Mouse (Mus musculus) lung, embryonic 15.5 days (tissue): ENCODE results near the gene Vps9d1. TPM values are rescaled to one million over a fixed set of nuclear protein-coding genes. Genes with fewer than 3 reads are reported as not detected.
A peak's percentile ranks its signal among the peaks of the same experiment; 100 is the strongest.

Experiments used
- ATAC-seq: fragments of 200-750 bp; cut with Nextera tagmentation; 2 replicates; pipeline ENCODE4 v1.8.0; 2017; ENCODE audit warnings: moderate number of reproducible peaks, borderline replicate concordance; ENCODE audit not compliant: low FRiP score, low TSS enrichment; ENCODE audit errors: extremely low read depth
- H3K27ac ChIP-seq: fragments of 300-500 bp; sonication (generic); 2 replicates; pipeline ENCODE4 v1.5.1; 2015; ENCODE audit warnings: moderate library complexity, mild to moderate bottlenecking, inconsistent platforms
- H3K27me3 ChIP-seq: fragments of 300-500 bp; sonication (generic); 2 replicates; pipeline ENCODE4 v1.6.1; 2015; ENCODE audit warnings: inconsistent platforms
- H3K36me3 ChIP-seq: fragments of 300-500 bp; sonication (generic); 2 replicates; pipeline ENCODE4 v1.6.1; 2015; ENCODE audit warnings: inconsistent platforms
- H3K4me1 ChIP-seq: fragments of 300-500 bp; sonication (generic); 2 replicates; pipeline ENCODE4 v1.6.1; 2015; ENCODE audit warnings: inconsistent platforms
- H3K4me2 ChIP-seq: fragments of 300-500 bp; sonication (generic); 2 replicates; pipeline ENCODE4 v1.6.1; 2015; ENCODE audit warnings: inconsistent platforms, mild to moderate bottlenecking, moderate library complexity
- H3K4me3 ChIP-seq: fragments of 300-500 bp; sonication (generic); 2 replicates; pipeline ENCODE4 v1.5.1; 2015; ENCODE audit warnings: mild to moderate bottlenecking, inconsistent platforms
- H3K9ac ChIP-seq: fragments of 300-500 bp; sonication (generic); 2 replicates; pipeline ENCODE4 v1.6.1; 2015; ENCODE audit warnings: inconsistent platforms
- H3K9me3 ChIP-seq: fragments of 300-500 bp; sonication (generic); 2 replicates; pipeline ENCODE4 v1.6.1; 2016; ENCODE audit warnings: inconsistent platforms
- WGBS: fragments of 180-500 bp; shearing (Covaris S2); methylation state at CpG from one replicate; pipeline ENCODE4 v1.1.7; 2015; 5-methylcytosine and 5-hydroxymethylcytosine counted together
- polyA plus RNA-seq: library from polyadenylated mRNA; unstranded; fragments of >200 nt; fragmentation: Nextera tagmentation; extraction: Ambion mirVana; gene quantifications from 2 replicates; pipeline ENCODE4 v1.2.1, GENCODE M21; 2015

Vps9d1 gene
- polyA plus RNA-seq, 1 experiment from 2014 or later, result 24.6 TPM

- H3K9ac ChIP-seq, result no peak overlapping the region
- WGBS, result 91% methylated on average over 5 of the region's 5 CpGs
- H3K4me3 ChIP-seq, result no peak overlapping the region
- H3K27me3 ChIP-seq, result no peaks in the 10 kb centered on the region
- no peak for ATAC-seq
- peaks cover 52% of the 10 kb centered on the region for H3K36me3 ChIP-seq
- no peak overlapping the region for H3K4me2 ChIP-seq
- H3K4me1 ChIP-seq, result peaks cover 20% of the 10 kb centered on the region
- no peak overlapping the region for H3K27ac ChIP-seq
- H3K9me3 ChIP-seq, result no peaks in the 10 kb centered on the region
These were observed 3.2 kb downstream of the Vps9d1 start for GRCm38 (mm10) chr8:123250940-123251339.

GRCm38 (mm10) chr8:123248596-123248995 lies 5.6 kb downstream of the Vps9d1 start:
- Histone ChIP-seq H3K27ac (no peak overlapping the region), H3K4me1 (peaks cover 9% of the 10 kb centered on the region), H3K4me2 (no peak overlapping the region), H3K9me3 (no peaks in the 10 kb centered on the region), H3K9ac (no peak overlapping the region), H3K36me3 (peaks cover 66% of the 10 kb centered on the region), H3K27me3 (no peaks in the 10 kb centered on the region), H3K4me3 (no peak overlapping the region)
- ATAC-seq, result no peak
- 84% methylated on average over 8 of the region's 8 CpGs for WGBS

- no peak overlapping the region for H3K9ac ChIP-seq
- no peak overlapping the region for H3K4me2 ChIP-seq
- H3K36me3 ChIP-seq, result peaks cover 66% of the 10 kb centered on the region
- H3K27ac ChIP-seq, result no peak overlapping the region
- H3K4me1 ChIP-seq, result peaks cover 2% of the 10 kb centered on the region
- H3K9me3 ChIP-seq, result no peaks in the 10 kb centered on the region
- no peaks in the 10 kb centered on the region for H3K27me3 ChIP-seq
- WGBS, result 96% methylated on average over 6 of the region's 6 CpGs
- 0 out of 2 replicates have a peak, but pooled peaks have one; percentile 24 for ATAC-seq
- H3K4me3 ChIP-seq, result no peak overlapping the region
These were observed 6.4 kb downstream of the Vps9d1 start for GRCm38 (mm10) chr8:123247748-123248147.

- no peak overlapping the region for H3K27ac ChIP-seq
- H3K4me1 ChIP-seq, result no peaks in the 10 kb centered on the region
- no peak overlapping the region for H3K9ac ChIP-seq
- H3K4me3 ChIP-seq, result no peak overlapping the region
- no peak for ATAC-seq
- WGBS, result 83% methylated on average over 12 of the region's 12 CpGs
- H3K4me2 ChIP-seq, result no peak overlapping the region
- H3K27me3 ChIP-seq, result no peaks in the 10 kb centered on the region
- no peaks in the 10 kb centered on the region for H3K9me3 ChIP-seq
- H3K36me3 ChIP-seq, result peaks cover 64% of the 10 kb centered on the region
These were observed 8.6 kb downstream of the Vps9d1 start for GRCm38 (mm10) chr8:123245543-123245942.

- 83% methylated on average over 4 of the region's 4 CpGs for WGBS
- no peak overlapping the region for H3K4me2 ChIP-seq
- no peak overlapping the region for H3K9ac ChIP-seq
- H3K4me3 ChIP-seq, result no peak overlapping the region
- H3K36me3 ChIP-seq, result peaks cover 54% of the 10 kb centered on the region
- no peaks in the 10 kb centered on the region for H3K9me3 ChIP-seq
- H3K4me1 ChIP-seq, result no peaks in the 10 kb centered on the region
- H3K27ac ChIP-seq, result no peak overlapping the region
- no peak for ATAC-seq
- no peaks in the 10 kb centered on the region for H3K27me3 ChIP-seq
These were observed 9.8 kb downstream of the Vps9d1 start for GRCm38 (mm10) chr8:123244382-123244781.

- ATAC-seq, result no peak
- Histone ChIP-seq H3K4me3 (no peak overlapping the region), H3K9me3 (no peaks in the 10 kb centered on the region), H3K4me2 (no peak overlapping the region), H3K27me3 (no peaks in the 10 kb centered on the region), H3K9ac (no peak overlapping the region), H3K27ac (no peak overlapping the region), H3K36me3 (peaks cover 41% of the 10 kb centered on the region), H3K4me1 (no peaks in the 10 kb centered on the region)
- WGBS, result 68% methylated on average over 11 of the region's 11 CpGs
These were observed 11.1 kb downstream of the Vps9d1 start for GRCm38 (mm10) chr8:123243053-123243452.

- WGBS, result 77% methylated on average over 7 of the region's 7 CpGs
- Histone ChIP-seq H3K4me1 (no peaks in the 10 kb centered on the region), H3K27me3 (no peaks in the 10 kb centered on the region), H3K4me3 (no peak overlapping the region), H3K4me2 (no peak overlapping the region), H3K9me3 (no peaks in the 10 kb centered on the region), H3K36me3 (peaks cover 33% of the 10 kb centered on the region), H3K9ac (no peak overlapping the region), H3K27ac (no peak overlapping the region)
- no peak for ATAC-seq
These were observed 11.8 kb downstream of the Vps9d1 start for GRCm38 (mm10) chr8:123242107-123242923.

- Histone ChIP-seq H3K9ac (no peak overlapping the region), H3K4me1 (peaks cover 17% of the 10 kb centered on the region), H3K4me3 (no peak overlapping the region), H3K27me3 (peaks cover 17% of the 10 kb centered on the region), H3K27ac (no peak overlapping the region), H3K9me3 (no peaks in the 10 kb centered on the region), H3K36me3 (peaks cover 5% of the 10 kb centered on the region; the same call in 1 of the 2 replicates), H3K4me2 (no peak overlapping the region)
- no peak for ATAC-seq
- 84% methylated on average over 10 of the region's 10 CpGs for WGBS
These were observed 14.8 kb downstream of the Vps9d1 start for GRCm38 (mm10) chr8:123239398-123239797.

- Histone ChIP-seq H3K4me3 (peak within 1 kb of the TSS; percentile 65), H3K9ac (peak within 1 kb of the TSS; percentile 54), H3K4me1 (peaks cover 17% of the 10 kb centered on the region), H3K36me3 (0 out of 2 replicates have a peak, but pooled peaks cover 2% of the 10 kb centered on the region), H3K27ac (no peak within 1 kb of the TSS), H3K27me3 (peaks cover 30% of the 10 kb centered on the region), H3K4me2 (peak within 1 kb of the TSS; percentile 90), H3K9me3 (no peaks in the 10 kb centered on the region)
- 1% methylated on average over 57 of the region's 57 CpGs for WGBS
- ATAC-seq, result peak; percentile 83
These were observed 18.3 kb downstream of the Vps9d1 start, which contains the start of gene Spata2l for GRCm38 (mm10) chr8:123235520-123236497. TSS of gene Spata2l (minus strand) at chr8:123236233.

GRCm38 (mm10) chr8:123234918-123235519 lies 19.1 kb downstream of the Vps9d1 start:
- Histone ChIP-seq H3K9ac (peak overlapping the region; percentile 54), H3K27me3 (peaks cover 30% of the 10 kb centered on the region), H3K36me3 (no peaks in the 10 kb centered on the region), H3K4me1 (peaks cover 17% of the 10 kb centered on the region), H3K27ac (no peak overlapping the region), H3K4me3 (peak overlapping the region; percentile 65), H3K4me2 (peak overlapping the region; percentile 90), H3K9me3 (no peaks in the 10 kb centered on the region)
- ATAC-seq, result no peak
- WGBS, result 29% methylated on average over 13 of the region's 13 CpGs

- Histone ChIP-seq H3K36me3 (no peaks in the 10 kb centered on the region), H3K4me1 (peaks cover 17% of the 10 kb centered on the region), H3K9ac (no peak overlapping the region), H3K9me3 (no peaks in the 10 kb centered on the region), H3K27me3 (peaks cover 30% of the 10 kb centered on the region), H3K27ac (no peak overlapping the region), H3K4me2 (no peak overlapping the region), H3K4me3 (no peak overlapping the region)
- 67% methylated on average over 11 of the region's 11 CpGs for WGBS
- ATAC-seq, result no peak
These were observed 20.4 kb downstream of the Vps9d1 start for GRCm38 (mm10) chr8:123233760-123234159.
